Mouse (Mus musculus): ENCODE results near the gene Fbxw21. TPM values are rescaled to one million over a fixed set of nuclear protein-coding genes. Genes with fewer than 3 reads are reported as not detected.

Fbxw21 gene
- polyA plus RNA-seq, 1 experiment, result not detected

GRCm38 (mm10) chr9:109127076-109127475, 34.8 kb downstream of the Fbxw21 start:
- H3K9me3 ChIP-seq, result no peaks in the 10 kb centered on the region
- H3K27me3 ChIP-seq (replicated peaks), result peaks cover 19% of the 10 kb centered on the region
- H3K4me1 ChIP-seq, result peaks cover 8% of the 10 kb centered on the region
- no peak for TF ChIP-seq GATA1 (IDR thresholded peaks at IDR 0.05; ENCODE audit: borderline replicate concordance, low read length)
- no peak for TF ChIP-seq FLI1 (IDR thresholded peaks at IDR 0.05; ENCODE audit: low read length)
- H3K36me3 ChIP-seq (replicated peaks; ENCODE audit: low read length), result no peaks in the 10 kb centered on the region
- H3K4me3 ChIP-seq (replicated peaks), result no peak overlapping the region

- H3K4me3 ChIP-seq (replicated peaks), result no peak overlapping the region
- TF ChIP-seq FLI1 (IDR thresholded peaks at IDR 0.05; ENCODE audit: low read length), result no peak
- no peak for TF ChIP-seq GATA1 (IDR thresholded peaks at IDR 0.05; ENCODE audit: borderline replicate concordance, low read length)
- H3K4me1 ChIP-seq, result peaks cover 8% of the 10 kb centered on the region
- H3K27me3 ChIP-seq (replicated peaks), result peaks cover 19% of the 10 kb centered on the region
- H3K36me3 ChIP-seq (replicated peaks; ENCODE audit: low read length), result no peaks in the 10 kb centered on the region
- no peaks in the 10 kb centered on the region for H3K9me3 ChIP-seq
Observed at GRCm38 (mm10) chr9:109125481-109125880, 36.4 kb downstream of the Fbxw21 start.

GRCm38 (mm10) chr9:109125043-109125442, 36.8 kb downstream of the Fbxw21 start:
- H3K27me3 ChIP-seq (replicated peaks), result peaks cover 19% of the 10 kb centered on the region
- no peaks in the 10 kb centered on the region for H3K9me3 ChIP-seq
- no peaks in the 10 kb centered on the region for H3K36me3 ChIP-seq (replicated peaks; ENCODE audit: low read length)
- TF ChIP-seq GATA1 (IDR thresholded peaks at IDR 0.05; ENCODE audit: borderline replicate concordance, low read length), result no peak
- H3K4me1 ChIP-seq, result peaks cover 8% of the 10 kb centered on the region
- H3K4me3 ChIP-seq (replicated peaks), result no peak overlapping the region

GRCm38 (mm10) chr9:109124164-109124563, 37.7 kb downstream of the Fbxw21 start:
- Histone ChIP-seq H3K9me3 (no peaks in the 10 kb centered on the region), H3K4me3 (replicated peaks) (no peak overlapping the region), H3K4me1 (peaks cover 8% of the 10 kb centered on the region), H3K36me3 (replicated peaks; ENCODE audit: low read length) (no peaks in the 10 kb centered on the region), H3K27me3 (replicated peaks) (peaks cover 21% of the 10 kb centered on the region)
- TF ChIP-seq GATA1 (IDR thresholded peaks at IDR 0.05; ENCODE audit: borderline replicate concordance, low read length) (no peak), FLI1 (IDR thresholded peaks at IDR 0.05; ENCODE audit: low read length) (no peak)

GRCm38 (mm10) chr9:109123266-109123665, 38.6 kb downstream of the Fbxw21 start:
- H3K36me3 ChIP-seq (replicated peaks; ENCODE audit: low read length), result no peaks in the 10 kb centered on the region
- H3K4me1 ChIP-seq, result peaks cover 12% of the 10 kb centered on the region
- H3K9me3 ChIP-seq, result no peaks in the 10 kb centered on the region
- TF ChIP-seq FLI1 (IDR thresholded peaks at IDR 0.05; ENCODE audit: low read length) (no peak), GATA1 (IDR thresholded peaks at IDR 0.05; ENCODE audit: borderline replicate concordance, low read length) (no peak)
- peaks cover 26% of the 10 kb centered on the region for H3K27me3 ChIP-seq (replicated peaks)
- H3K4me3 ChIP-seq (replicated peaks), result no peak overlapping the region

GRCm38 (mm10) chr9:109122553-109123085, 39.2 kb downstream of the Fbxw21 start:
- no peaks in the 10 kb centered on the region for H3K36me3 ChIP-seq (replicated peaks; ENCODE audit: low read length)
- H3K4me3 ChIP-seq (replicated peaks), result no peak overlapping the region
- no peak for TF ChIP-seq FLI1 (IDR thresholded peaks at IDR 0.05; ENCODE audit: low read length)
- no peak for TF ChIP-seq GATA1 (IDR thresholded peaks at IDR 0.05; ENCODE audit: borderline replicate concordance, low read length)
- H3K4me1 ChIP-seq, result peaks cover 18% of the 10 kb centered on the region
- H3K9me3 ChIP-seq, result no peaks in the 10 kb centered on the region
- H3K27me3 ChIP-seq (replicated peaks), result peaks cover 27% of the 10 kb centered on the region

- TF ChIP-seq FLI1 (IDR thresholded peaks at IDR 0.05; ENCODE audit: low read length), result no peak
- TF ChIP-seq GATA1 (IDR thresholded peaks at IDR 0.05; ENCODE audit: borderline replicate concordance, low read length), result no peak
Observed at GRCm38 (mm10) chr9:109120956-109121355, 40.9 kb downstream of the Fbxw21 start.

GRCm38 (mm10) chr9:109119571-109119970, 42.3 kb downstream of the Fbxw21 start:
- H3K9me3 ChIP-seq, result no peaks in the 10 kb centered on the region
- TF ChIP-seq GATA1 (IDR thresholded peaks at IDR 0.05; ENCODE audit: borderline replicate concordance, low read length), result no peak
- TF ChIP-seq FLI1 (IDR thresholded peaks at IDR 0.05; ENCODE audit: low read length), result no peak
- H3K4me1 ChIP-seq, result peaks cover 25% of the 10 kb centered on the region
- H3K27me3 ChIP-seq (replicated peaks), result peaks cover 47% of the 10 kb centered on the region
- no peak overlapping the region for H3K4me3 ChIP-seq (replicated peaks)
- H3K36me3 ChIP-seq (replicated peaks; ENCODE audit: low read length), result no peaks in the 10 kb centered on the region

More at GRCm38 (mm10) chr9:109120956-109121355, 40.9 kb downstream of the Fbxw21 start:
- H3K27me3 ChIP-seq (replicated peaks), result peaks cover 42% of the 10 kb centered on the region
- no peak overlapping the region for H3K4me3 ChIP-seq (replicated peaks)
- H3K4me1 ChIP-seq, result peaks cover 25% of the 10 kb centered on the region
- no peaks in the 10 kb centered on the region for H3K36me3 ChIP-seq (replicated peaks; ENCODE audit: low read length)
- H3K9me3 ChIP-seq, result no peaks in the 10 kb centered on the region

- Histone ChIP-seq H3K9me3 (no peaks in the 10 kb centered on the region), H3K4me1 (peaks cover 19% of the 10 kb centered on the region), H3K36me3 (replicated peaks; ENCODE audit: low read length) (no peaks in the 10 kb centered on the region), H3K4me3 (replicated peaks) (no peak overlapping the region), H3K27me3 (replicated peaks) (peaks cover 46% of the 10 kb centered on the region)
- no peak for TF ChIP-seq GATA1 (IDR thresholded peaks at IDR 0.05; ENCODE audit: borderline replicate concordance, low read length)
- no peak for TF ChIP-seq FLI1 (IDR thresholded peaks at IDR 0.05; ENCODE audit: low read length)
Observed at GRCm38 (mm10) chr9:109118106-109118505, 43.7 kb downstream of the Fbxw21 start.

GRCm38 (mm10) chr9:109116205-109116604, 45.6 kb downstream of the Fbxw21 start:
- no peaks in the 10 kb centered on the region for H3K36me3 ChIP-seq (replicated peaks; ENCODE audit: low read length)
- H3K9me3 ChIP-seq, result no peaks in the 10 kb centered on the region
- peaks cover 62% of the 10 kb centered on the region for H3K27me3 ChIP-seq (replicated peaks)
- no peak overlapping the region for H3K4me3 ChIP-seq (replicated peaks)
- H3K4me1 ChIP-seq, result peaks cover 17% of the 10 kb centered on the region
- TF ChIP-seq FLI1 (IDR thresholded peaks at IDR 0.05; ENCODE audit: low read length) (no peak), GATA1 (IDR thresholded peaks at IDR 0.05; ENCODE audit: borderline replicate concordance, low read length) (no peak)

- peaks cover 72% of the 10 kb centered on the region for H3K27me3 ChIP-seq (replicated peaks)
- no peaks in the 10 kb centered on the region for H3K36me3 ChIP-seq (replicated peaks; ENCODE audit: low read length)
- H3K4me3 ChIP-seq (replicated peaks), result no peak overlapping the region
- no peak for TF ChIP-seq GATA1 (IDR thresholded peaks at IDR 0.05; ENCODE audit: borderline replicate concordance, low read length)
- peaks cover 17% of the 10 kb centered on the region for H3K4me1 ChIP-seq
- H3K9me3 ChIP-seq, result no peaks in the 10 kb centered on the region
Observed at GRCm38 (mm10) chr9:109114871-109115270, 47.0 kb downstream of the Fbxw21 start.
